25 mouse cellular contexts compared by ENCODE assay signal in the genomic region with DNA sequence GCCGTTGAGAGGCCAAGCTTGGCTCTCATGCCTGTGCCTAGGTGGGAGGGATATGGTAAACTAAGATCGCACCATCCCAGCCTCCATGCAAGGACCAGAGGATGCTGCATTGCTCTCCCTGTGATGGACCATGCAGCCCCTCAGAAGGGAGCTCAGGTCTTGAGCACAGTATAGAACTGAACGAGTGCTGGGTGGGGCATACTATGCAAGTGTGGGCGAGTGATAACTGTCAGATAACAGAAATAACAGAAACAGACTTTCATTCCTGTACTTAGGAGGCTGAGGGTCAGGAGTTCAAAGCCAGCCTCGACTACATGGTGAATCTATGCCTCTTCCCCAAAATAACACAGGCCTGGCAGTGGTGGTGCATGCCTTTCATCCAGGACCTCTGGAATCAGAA.
"Had no signal": no experiment of that assay in that cellular context is flagged by ENCODE, and none has a peak within 500 bp of the region (broad histone marks: within the 10 kb centered on the region; RNA-seq: fewer than 3 reads in every experiment).

No protein-coding gene starts in this region.

- H3K36me3 ChIP-seq: heart, embryonic 10.5 days; heart, embryonic 12.5 days; hindbrain, embryonic 13.5 days; hindbrain, embryonic 15.5 days; kidney, embryonic 15.5 days; limb, embryonic 13.5 days; limb, embryonic 15.5 days; liver, embryonic 15.5 days had no signal

- H3K27ac ChIP-seq: heart, embryonic 10.5 days; hindbrain, embryonic 13.5 days; hindbrain, embryonic 15.5 days; hindbrain, postnatal 0 days; kidney, embryonic 15.5 days; kidney, postnatal 0 days; limb, embryonic 13.5 days; limb, embryonic 15.5 days; liver, embryonic 15.5 days had no signal

- H3K4me3 ChIP-seq: heart, embryonic 10.5 days; heart, embryonic 12.5 days; hindbrain, embryonic 13.5 days; hindbrain, embryonic 15.5 days; kidney, embryonic 15.5 days; limb, embryonic 13.5 days; limb, embryonic 15.5 days; liver, embryonic 15.5 days had no signal

- ATAC-seq: forebrain, postnatal 0 days; hindbrain, postnatal 0 days; intestine, embryonic 16.5 days had no signal

- H3K27me3 ChIP-seq: heart, embryonic 12.5 days; hindbrain, embryonic 15.5 days; kidney, embryonic 15.5 days; limb, embryonic 15.5 days had no signal

- H3K9ac ChIP-seq: forebrain, postnatal 0 days; heart, embryonic 12.5 days; hindbrain, embryonic 13.5 days; hindbrain, embryonic 15.5 days; kidney, embryonic 15.5 days; limb, embryonic 13.5 days; limb, embryonic 15.5 days; liver, embryonic 15.5 days had no signal

- H3K4me2 ChIP-seq: heart, embryonic 12.5 days; hindbrain, embryonic 13.5 days; hindbrain, embryonic 15.5 days; kidney, embryonic 15.5 days; limb, embryonic 13.5 days; limb, embryonic 15.5 days; liver, embryonic 15.5 days had no signal

- DNase-seq: forebrain, postnatal 0 days; gastrocnemius, postnatal 10 days; gastrocnemius, postnatal 36 days; heart, adult 18-20 months; heart, postnatal 10 days; heart, postnatal 36 days; kidney, adult 11 months; kidney, adult 2 months; kidney, adult 9 months; kidney, postnatal 14 days; kidney, postnatal 36 days; layer of hippocampus, adult 9-11 months; layer of hippocampus, postnatal 36 days; left cerebral cortex, postnatal 4 days had no signal

- H3K9me3 ChIP-seq: heart, embryonic 10.5 days; heart, embryonic 12.5 days; hindbrain, embryonic 13.5 days; hindbrain, embryonic 15.5 days; kidney, embryonic 15.5 days; limb, embryonic 13.5 days; limb, embryonic 15.5 days; liver, embryonic 15.5 days had no signal
